Mouse (Mus musculus) layer of hippocampus, postnatal 10 days (tissue): ENCODE results near the gene Satb2. TPM values are rescaled to one million over a fixed set of nuclear protein-coding genes. Genes with fewer than 3 reads are reported as not detected.
"Not testable (repeated sequence)": the region's sequence is repeated elsewhere in the genome, so short reads cannot be mapped to it uniquely, and the experiment has no call there.

Experiments
- DNase-seq, 2 experiments: peaks; one replicate each; pipeline ENCODE4 v3.0.0; 2021; ENCODE audit warnings: low spot score in 2 of 2
- total RNA-seq, 2 experiments: library from RNA; stranded (reverse); gene quantifications; 2 replicates each; pipeline ENCODE4 v1.2.3; 2021

The Satb2 gene
- total RNA-seq, 2 experiments from 2014 or later: 19.0 to 19.7 TPM

DNA sequence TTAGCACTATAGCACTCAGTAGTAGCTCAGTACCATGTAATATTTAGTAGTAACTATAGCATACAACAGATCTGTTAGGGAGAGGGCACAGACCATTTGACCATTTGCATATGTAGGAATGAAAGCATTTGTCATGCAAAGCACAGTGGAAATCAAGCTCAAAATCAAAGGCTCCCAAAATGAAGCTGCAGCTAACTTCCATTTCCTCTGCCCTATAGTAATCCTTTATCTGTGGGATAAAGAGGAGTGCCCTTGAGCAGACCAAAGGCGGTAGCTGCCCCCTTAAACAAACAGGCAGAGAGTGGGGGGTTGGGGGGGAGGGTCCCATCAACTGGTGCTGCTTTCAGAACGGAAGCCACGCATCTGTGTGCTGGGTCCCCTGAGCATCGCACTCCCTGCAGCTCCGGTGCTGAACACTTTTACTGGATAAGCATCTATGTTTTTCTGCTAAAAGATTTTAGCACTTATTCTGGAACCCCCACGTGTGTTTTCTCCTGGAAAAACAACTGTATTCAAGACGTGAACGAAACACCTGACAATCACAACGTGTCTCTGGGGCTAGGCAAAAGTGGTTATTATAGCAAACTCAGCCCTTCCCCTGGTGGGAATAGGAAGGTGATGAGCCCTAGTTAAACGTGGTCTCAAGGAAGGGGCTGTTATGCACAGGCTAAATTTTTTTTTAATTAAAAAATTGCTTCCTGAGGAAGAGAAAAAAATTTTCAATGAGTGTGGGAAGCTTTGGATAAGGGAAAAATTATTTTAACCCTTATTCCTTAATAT lies 133.7 kb downstream of the Satb2 start:
- no peak for DNase-seq

- DNase-seq: no peak
Observed at GRCm38 (mm10) chr1:56838901-56839300, 139.5 kb downstream of the Satb2 start.

DNA sequence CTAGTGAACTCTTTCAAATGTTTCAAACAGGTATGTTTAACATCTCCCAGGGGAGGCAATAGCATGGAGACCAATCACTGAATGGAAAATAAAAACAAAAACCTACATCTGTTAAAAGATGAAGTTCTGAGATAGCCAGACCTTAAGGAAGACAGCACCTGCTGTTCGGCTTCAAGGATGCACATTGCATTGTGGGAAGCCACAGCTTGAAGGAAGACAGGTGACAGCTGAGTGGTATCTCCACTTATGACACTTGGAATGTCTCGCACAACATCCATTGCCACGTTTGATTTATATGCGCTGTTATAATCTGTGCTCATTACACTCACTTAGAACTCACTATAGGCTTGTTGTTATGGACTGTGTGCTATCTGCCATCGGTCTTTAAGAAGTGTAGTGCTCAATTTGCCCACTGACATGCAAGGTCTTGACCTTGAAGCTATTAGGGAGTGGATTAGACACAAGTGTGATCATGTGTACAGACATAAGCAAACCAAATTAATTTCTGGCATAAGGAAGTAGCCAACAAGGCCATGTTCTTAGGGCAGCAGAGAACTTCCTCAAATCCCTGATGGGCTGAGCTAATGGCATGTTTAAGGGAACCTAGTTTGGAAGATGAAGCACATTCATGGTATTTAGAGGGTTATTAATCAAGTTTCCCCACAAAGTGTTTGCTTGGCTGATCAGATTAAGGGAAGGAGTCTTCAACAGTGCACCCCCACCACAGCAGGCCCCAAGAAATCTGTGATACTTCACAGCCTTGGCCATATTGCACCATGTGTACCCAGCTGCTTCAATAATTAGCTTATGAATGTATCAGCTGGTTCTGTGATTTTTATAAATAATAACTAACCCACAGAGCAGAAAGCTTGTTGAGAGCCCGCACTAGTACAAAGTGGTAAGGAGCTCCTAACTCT lies 144.2 kb downstream of the Satb2 start:
- no peak for DNase-seq

- DNase-seq: no peak
Observed at GRCm38 (mm10) chr1:56833307-56833706, 145.1 kb downstream of the Satb2 start.

GRCm38 (mm10) chr1:56832738-56833137 lies 145.7 kb downstream of the Satb2 start:
- no peak for DNase-seq

- no peak for DNase-seq
Observed at GRCm38 (mm10) chr1:56822735-56823134, 155.7 kb downstream of the Satb2 start.

DNA sequence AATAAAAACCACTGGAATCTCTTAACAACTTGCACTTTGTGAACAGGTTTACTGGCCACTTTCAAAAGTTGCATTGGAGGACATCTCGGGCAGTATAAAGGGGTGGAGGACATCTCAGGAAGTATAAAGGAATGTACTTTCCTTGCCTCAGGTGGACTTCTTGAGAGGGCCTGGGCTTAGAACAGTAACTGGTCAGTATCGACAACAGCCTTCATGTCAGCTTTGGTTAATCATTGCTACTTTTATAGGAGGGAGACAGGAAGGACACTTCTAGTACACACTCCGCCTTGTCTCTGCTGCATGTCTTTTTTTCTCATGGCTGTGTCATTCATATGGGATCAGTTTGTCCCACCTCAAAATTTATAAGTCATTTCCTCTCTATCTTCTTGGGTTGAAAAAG lies 156.4 kb downstream of the Satb2 start:
- DNase-seq: no peak

DNA sequence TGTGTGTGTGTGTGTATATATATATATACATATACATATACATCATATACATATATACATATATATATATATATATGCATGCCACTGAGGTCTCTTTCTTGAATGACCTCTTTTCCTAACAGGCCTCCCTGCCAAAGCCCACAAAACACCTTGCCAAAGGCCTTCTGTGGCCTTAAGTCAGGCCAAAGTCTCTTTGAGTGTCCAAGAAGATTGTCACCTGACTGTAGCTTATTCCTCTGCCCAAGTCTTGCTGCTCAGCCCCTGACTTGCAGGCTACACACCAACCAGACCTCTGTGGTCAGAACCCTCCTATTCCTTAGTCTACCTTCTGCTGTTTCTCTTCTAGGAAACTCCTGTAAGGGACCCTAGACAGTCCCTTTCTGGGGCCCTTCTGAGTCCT lies 164.9 kb downstream of the Satb2 start:
- no peak for DNase-seq

- no peak for DNase-seq
Observed at GRCm38 (mm10) chr1:56812961-56813360, 165.5 kb downstream of the Satb2 start.

DNA sequence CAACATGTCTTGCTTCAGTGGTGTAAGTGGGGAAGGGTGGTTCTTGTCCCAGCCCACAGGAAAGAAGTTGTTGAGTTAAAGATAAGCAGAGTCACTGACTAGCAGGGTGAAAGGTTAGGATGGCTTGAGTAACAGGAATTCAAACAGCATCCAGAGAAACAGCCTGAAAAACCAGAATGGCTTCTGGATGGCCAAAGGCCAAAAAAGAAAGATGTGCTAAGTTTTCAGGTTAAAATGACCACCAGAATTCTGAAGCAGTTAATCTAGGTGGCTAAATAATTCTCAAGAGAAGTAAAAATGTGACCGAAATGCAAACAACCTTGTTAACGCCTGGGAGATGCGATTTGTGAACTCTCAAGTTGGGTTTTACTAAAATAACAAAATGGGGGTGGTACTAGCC lies 167.0 kb downstream of the Satb2 start:
- DNase-seq: no peak

GRCm38 (mm10) chr1:56806006-56806405 lies 172.4 kb downstream of the Satb2 start:
- DNase-seq: no peak

DNA sequence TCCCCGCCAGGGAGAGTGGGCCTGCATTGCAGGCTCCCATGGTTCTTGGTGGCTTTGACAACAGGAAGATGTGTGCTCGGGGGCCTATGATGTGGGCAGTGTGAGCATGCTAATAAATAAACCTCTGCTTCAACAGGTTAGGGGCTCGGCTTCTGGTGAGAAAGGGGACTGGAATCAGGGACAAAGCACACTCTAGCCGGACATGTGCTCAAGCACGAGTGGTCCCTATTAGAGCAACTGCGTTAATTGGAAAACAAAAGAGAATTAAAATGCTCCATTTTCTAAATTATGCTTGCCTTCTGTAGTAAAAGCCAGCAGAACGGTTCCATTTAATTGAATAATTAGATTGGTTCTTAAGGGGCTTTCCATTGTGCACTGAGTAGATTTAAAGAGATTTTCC lies 177.8 kb downstream of the Satb2 start:
- DNase-seq: no peak

DNA sequence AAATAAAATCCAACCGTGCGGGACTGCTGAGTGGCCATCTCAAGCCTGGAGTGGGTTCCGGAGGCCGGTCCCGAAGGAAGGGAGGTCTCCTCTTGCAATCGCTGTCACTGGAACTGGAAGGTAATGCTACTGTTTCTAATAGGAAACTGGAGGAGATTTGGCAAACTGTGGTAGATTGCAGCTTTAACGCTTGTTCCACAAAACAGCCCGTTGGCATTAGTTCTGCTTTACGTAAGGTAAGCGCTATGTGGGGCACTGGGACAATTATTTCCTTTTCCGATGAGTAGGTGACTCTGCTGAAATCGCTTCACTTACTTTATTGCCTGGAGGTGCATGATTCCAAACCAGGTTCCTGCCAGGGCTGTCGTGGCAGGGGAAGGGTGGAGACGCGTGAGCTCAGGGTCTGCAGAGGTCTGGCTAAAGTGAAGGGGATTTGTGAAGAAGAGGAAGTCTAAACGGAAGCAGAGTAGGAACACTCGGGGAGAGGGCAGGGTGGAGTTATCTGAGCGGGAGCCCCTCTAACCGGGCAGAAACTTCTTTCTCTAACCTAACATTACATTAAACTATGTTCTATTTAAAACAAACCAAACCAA lies 183.3 kb downstream of the Satb2 start:
- no peak for DNase-seq

- no peak for DNase-seq
Observed at GRCm38 (mm10) chr1:56789641-56790040, 188.8 kb downstream of the Satb2 start.

DNA sequence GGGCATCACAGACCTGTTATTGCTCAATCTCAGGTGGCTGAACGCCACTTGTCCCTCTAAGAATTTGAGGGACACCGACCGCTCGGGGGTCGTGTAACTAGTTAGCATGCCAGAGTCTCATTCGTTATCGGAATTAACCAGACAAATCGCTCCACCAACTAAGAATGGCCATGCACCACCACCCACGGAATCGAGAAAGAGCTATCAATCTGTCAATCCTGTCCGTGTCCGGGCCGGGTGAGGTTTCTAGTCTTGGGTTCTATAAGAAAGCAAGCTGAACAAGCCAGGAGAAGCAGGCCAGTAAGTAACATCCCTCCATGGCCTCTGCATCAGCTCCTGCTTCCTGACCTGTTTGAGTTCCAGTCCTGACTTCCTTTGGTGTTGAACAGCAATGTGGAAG lies 196.3 kb downstream of the Satb2 start:
- not testable (repeated sequence) for DNase-seq

GRCm38 (mm10) chr1:56764205-56764604 lies 214.2 kb downstream of the Satb2 start:
- no peak for DNase-seq

DNA sequence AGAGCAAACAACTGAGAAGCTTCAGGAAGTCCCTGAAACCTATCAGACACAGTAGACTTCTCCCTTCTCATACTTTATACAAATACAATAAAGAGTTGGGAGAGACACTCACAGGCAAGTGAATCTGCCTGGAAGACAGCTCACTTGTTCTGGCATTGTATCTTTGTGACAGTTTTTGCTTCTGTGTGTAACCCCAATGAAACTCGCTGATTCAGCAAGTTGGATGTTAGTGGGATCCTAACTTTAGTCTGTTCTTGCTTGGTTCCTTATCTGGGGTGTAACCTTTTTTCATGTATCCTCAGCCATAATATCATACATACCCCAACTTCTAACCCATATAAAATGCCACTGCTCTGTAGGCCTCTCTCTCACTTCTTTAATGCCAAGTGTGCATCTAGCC lies 216.9 kb downstream of the Satb2 start:
- DNase-seq: no peak

DNA sequence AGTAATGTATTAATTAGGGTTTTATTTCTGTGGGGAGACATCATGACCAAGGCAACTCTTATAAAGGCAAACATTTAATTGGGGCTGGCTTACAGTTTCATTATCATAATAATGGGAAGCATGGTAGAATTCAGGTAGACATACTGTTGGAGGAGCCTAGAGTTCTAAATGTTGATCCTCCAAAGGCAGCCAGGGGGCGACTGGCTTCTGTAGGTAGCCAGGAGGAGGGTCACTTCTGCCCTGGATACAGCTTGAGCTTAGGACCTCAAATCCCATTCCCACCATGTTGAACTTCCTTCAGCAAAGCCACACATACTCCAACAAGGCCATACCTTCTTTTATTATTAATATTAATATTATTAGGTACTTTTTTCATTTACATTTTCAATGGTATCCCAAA lies 225.2 kb downstream of the Satb2 start:
- DNase-seq: no peak

GRCm38 (mm10) chr1:56750693-56751092 lies 227.8 kb downstream of the Satb2 start:
- no peak for DNase-seq

DNA sequence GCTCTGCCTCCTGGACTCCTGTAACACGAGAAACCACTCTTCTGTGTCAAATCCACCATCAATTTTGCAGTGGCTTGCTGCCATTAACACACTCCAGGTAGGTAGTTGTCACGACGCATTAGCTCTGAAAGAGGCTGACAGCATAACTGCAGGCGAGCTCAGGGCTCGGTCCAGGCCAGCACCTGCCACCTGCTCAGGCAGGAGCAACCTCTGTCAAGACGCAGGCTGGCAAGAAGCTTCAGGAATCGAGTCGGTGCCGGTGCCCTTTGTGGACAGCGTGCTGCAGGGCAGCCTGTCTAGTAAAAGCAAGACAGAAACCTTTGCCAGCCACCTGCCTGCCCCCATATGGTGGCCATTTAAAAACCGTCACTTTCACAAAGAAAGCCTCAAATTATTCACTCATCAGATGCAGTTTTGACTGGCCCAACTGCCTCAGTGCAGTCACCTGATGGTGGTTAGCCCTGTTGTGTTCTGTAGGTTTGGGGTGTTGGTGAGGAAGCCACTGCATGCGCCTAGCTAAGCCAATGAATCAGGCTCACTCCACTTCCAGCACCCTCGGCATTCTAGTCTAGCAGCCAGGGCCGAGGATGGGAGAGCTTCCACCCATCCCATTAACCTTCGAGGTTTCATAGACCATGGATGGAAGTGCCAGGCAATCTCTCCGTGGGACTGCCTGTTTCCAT lies 228.7 kb downstream of the Satb2 start:
- DNase-seq: no peak

DNA sequence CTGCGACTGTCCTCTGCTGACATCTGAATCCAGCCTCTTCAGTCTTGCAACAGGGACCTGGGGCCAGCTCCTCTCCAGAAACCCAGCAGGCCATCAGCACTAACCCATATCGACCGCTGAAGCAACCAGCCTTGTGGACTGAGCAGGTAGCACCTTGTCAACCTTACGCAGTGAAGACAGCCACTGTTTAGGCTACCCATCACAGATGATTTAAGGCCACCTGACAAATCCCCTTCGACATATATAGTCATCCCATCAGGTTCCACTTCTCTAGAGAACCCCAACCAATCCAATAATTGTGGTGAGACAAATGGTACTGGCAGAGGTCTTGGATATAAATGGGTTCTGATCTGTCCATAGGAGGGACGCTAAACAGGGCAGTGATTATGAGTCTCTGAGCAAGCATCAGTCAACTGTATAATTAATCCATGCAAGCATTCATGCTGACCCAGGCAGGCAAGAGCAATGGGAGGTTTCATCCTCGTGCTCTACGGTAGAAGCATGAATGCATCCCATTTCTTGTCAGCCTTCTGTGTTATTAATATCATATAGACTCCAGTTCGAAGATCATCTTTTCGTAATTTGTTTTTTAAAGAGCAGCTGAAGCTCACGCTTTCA lies 229.5 kb downstream of the Satb2 start:
- DNase-seq: no peak
